Mouse (Mus musculus): Measurements from ENCODE around the gene Pet100.

GRCm38 (mm10) chr8:3579390-3580364 lies 41.7 kb upstream of the Pet100 start:
- TF ChIP-seq CTCF (IDR thresholded peaks at IDR 0.05; ENCODE audit: borderline replicate concordance, extremely low read depth, insufficient read depth, insufficient read length): no peak
- TF ChIP-seq POLR2A (IDR thresholded peaks at IDR 0.05; ENCODE audit: borderline replicate concordance, extremely low read depth, insufficient read depth, insufficient read length, poor library complexity, severe bottlenecking): no peak

Data from brain, embryonic 14.5 days (tissue).